Mouse (Mus musculus) spleen, adult 2 months (tissue): ENCODE measurements around the gene Rbm25.

Source experiments
- CTCF ChIP-seq: fragments of 200-500 bp; IDR thresholded peaks from 2 replicates; pipeline ENCODE4 v1.5.1; 2011; ENCODE audit warnings: mild to moderate bottlenecking, inconsistent platforms; ENCODE audit not compliant: insufficient read depth, insufficient read length, insufficient replicate concordance; ENCODE audit errors: extremely low read depth
- POLR2A ChIP-seq: fragments of 200-500 bp; IDR thresholded peaks from 2 replicates; pipeline ENCODE4 v1.6.1; 2011; ENCODE audit warnings: low read depth, low read length, inconsistent platforms

GRCm38 (mm10) chr12:83713749-83714148 is 82.7 kb downstream of the Rbm25 start:
- TF ChIP-seq CTCF (no peak), POLR2A (no peak)
